In genomic region chr6:114283927-114284703, GRCm38 (mm10) we compare ENCODE assay signal across 12 mouse cellular contexts. TPM values are rescaled to one million over a fixed set of nuclear protein-coding genes. Genes with fewer than 3 reads are reported as not detected.
DNase-seq lines count a peak whose midpoint lies in the region; ATAC-seq and TF ChIP-seq lines count a peak whose summit lies in the region.
"Had no signal": no experiment of that assay in that cellular context is flagged by ENCODE, and none has a peak within 500 bp of the region (broad histone marks: within the 10 kb centered on the region; RNA-seq: fewer than 3 reads in every experiment).

No protein-coding gene starts in this region.

- H3K4me3 ChIP-seq in limb, embryonic 11.5 days (ENCODE audit: low read depth, low read length) = no peak overlapping the region
- H3K4me3 ChIP-seq in limb, embryonic 10.5 days = no peak overlapping the region
- peak overlapping the region; percentile 53 for H3K4me3 ChIP-seq in hindbrain, embryonic 10.5 days
- no peak overlapping the region for H3K4me3 ChIP-seq in thymus, adult 2 months (ENCODE audit: control insufficient read depth, insufficient read depth, low read length)
- H3K4me3 ChIP-seq: erythroblast, embryonic 14.5 days; limb, embryonic 13.5 days had no signal

- no peak overlapping the region for H3K4me2 ChIP-seq in limb, embryonic 11.5 days (ENCODE audit: low read depth, severe bottlenecking)
- H3K4me2 ChIP-seq: limb, embryonic 13.5 days had no signal

- no peak for TF ChIP-seq CTCF in thymus, adult 2 months (IDR thresholded peaks at IDR 0.05; ENCODE audit: borderline replicate concordance, control insufficient read depth, extremely low read depth, insufficient read depth, low read length, poor library complexity)

- H3K36me3 ChIP-seq in limb, embryonic 11.5 days (ENCODE audit: control insufficient read depth, insufficient read depth, low read length) = no peaks in the 10 kb centered on the region
- no peaks in the 10 kb centered on the region for H3K36me3 ChIP-seq in limb, embryonic 10.5 days
- H3K36me3 ChIP-seq in hindbrain, embryonic 10.5 days = no peaks in the 10 kb centered on the region
- no peaks in the 10 kb centered on the region for H3K36me3 ChIP-seq in thymus, adult 2 months (ENCODE audit: control insufficient read depth, insufficient read depth, low read length)
- H3K36me3 ChIP-seq: limb, embryonic 13.5 days had no signal

- H3K4me1 ChIP-seq in limb, embryonic 11.5 days (ENCODE audit: control insufficient read depth, insufficient read depth, low read length) = no peaks in the 10 kb centered on the region
- H3K4me1 ChIP-seq in limb, embryonic 10.5 days = peaks cover 10% of the 10 kb centered on the region
- peaks cover 36% of the 10 kb centered on the region for H3K4me1 ChIP-seq in hindbrain, embryonic 10.5 days (replicated peaks)
- no peaks in the 10 kb centered on the region for H3K4me1 ChIP-seq in thymus, adult 2 months (replicated peaks; ENCODE audit: control insufficient read depth, insufficient read depth, low read length)

- H3K27ac ChIP-seq in limb, embryonic 11.5 days (replicated peaks; ENCODE audit: low read depth, low read length) = no peak overlapping the region
- no peak overlapping the region for H3K27ac ChIP-seq in limb, embryonic 10.5 days
- H3K27ac ChIP-seq in hindbrain, embryonic 10.5 days = peak overlapping the region; percentile 77
- H3K27ac ChIP-seq in thymus, adult 2 months (ENCODE audit: control insufficient read depth, insufficient read depth, low read length) = no peak overlapping the region
- H3K27ac ChIP-seq: limb, embryonic 13.5 days; macrophage had no signal

- intact Hi-C loops in left cerebral cortex, postnatal 36 days (cut with DNase I) = loop anchor here (10.0 kb wide), 1 partner anchor 59 kb away; no protein-coding TSS in a partner anchor

- ATAC-seq in limb, embryonic 11.5 days (ENCODE audit: insufficient number of reproducible peaks, low FRiP score, low TSS enrichment, low read depth) = no peak

- 56% methylated on average over 10 of the region's 10 CpGs for WGBS in limb, embryonic 11.5 days
- 53% methylated on average over 10 of the region's 10 CpGs for WGBS in limb, embryonic 10.5 days
- 47% methylated on average over 10 of the region's 10 CpGs for WGBS in hindbrain, embryonic 10.5 days
- WGBS in thymus, adult 2 months = 61% methylated on average over 10 of the region's 10 CpGs

- no peak overlapping the region for H3K9ac ChIP-seq in limb, embryonic 11.5 days (ENCODE audit: low read length)
- H3K9ac ChIP-seq: limb, embryonic 13.5 days had no signal

- peak; percentile 27 for DNase-seq in limb, embryonic 11.5 days (ENCODE audit: low spot score)
- DNase-seq in limb, embryonic 10.5 days (ENCODE audit: low spot score) = no peak
- DNase-seq in hindbrain, embryonic 10.5 days (ENCODE audit: low spot score) = peak; percentile 36
- DNase-seq in left cerebral cortex, postnatal 36 days (ENCODE audit: low spot score in 2 of 2) = peak; percentile 45 to 49
- peak; percentile 35 for DNase-seq in right cerebral cortex, postnatal 4 days
- no peak for DNase-seq in thymus, adult 2 months
- DNase-seq in ovary, postnatal 10 days (ENCODE audit: low spot score) = no peak
- DNase-seq in Muller cell, postnatal 12 days (ENCODE audit: inconsistent ontology term) = no peak

- peaks cover 53% of the 10 kb centered on the region for H3K27me3 ChIP-seq in limb, embryonic 11.5 days (ENCODE audit: control insufficient read depth, insufficient read depth, low read length)
- H3K27me3 ChIP-seq in limb, embryonic 10.5 days (ENCODE audit: low read depth, poor library complexity, severe bottlenecking) = peaks cover 97% of the 10 kb centered on the region
- H3K27me3 ChIP-seq in hindbrain, embryonic 10.5 days (ENCODE audit: insufficient read depth, poor library complexity, severe bottlenecking) = peaks cover 89% of the 10 kb centered on the region
- H3K27me3 ChIP-seq in thymus, adult 2 months (ENCODE audit: control insufficient read depth, insufficient read depth, low read length) = no peaks in the 10 kb centered on the region; the same call in 1 of the 2 replicates

- TF ChIP-seq POLR2A in thymus, adult 2 months (IDR thresholded peaks at IDR 0.05; ENCODE audit: control insufficient read depth, extremely low read depth, insufficient read depth, low read length, poor library complexity) = no peak

- H3K9me3 ChIP-seq in limb, embryonic 11.5 days (ENCODE audit: control insufficient read depth, low read length) = no peaks in the 10 kb centered on the region
- H3K9me3 ChIP-seq in limb, embryonic 10.5 days (replicated peaks) = no peaks in the 10 kb centered on the region
- H3K9me3 ChIP-seq in hindbrain, embryonic 10.5 days = no peaks in the 10 kb centered on the region

RNA-seq across cellular contexts. Expression of gene Slc6a1, which starts 1.7 kb away (rescaled TPM):
- 0.03 TPM in 1 of 2 replicates, not detected in the other for polyA plus RNA-seq in limb, embryonic 11.5 days (2014; fragmentation: Nextera tagmentation; extraction: Ambion mirVana)
- polyA plus RNA-seq in limb, embryonic 10.5 days (2016; fragmentation: Nextera tagmentation; extraction: Ambion mirVana) = not detected in 2 replicates
- polyA plus RNA-seq in hindbrain, embryonic 10.5 days (2016; fragmentation: Nextera tagmentation; extraction: Ambion mirVana) = 3.7 and 15.2 TPM in 2 replicates
- total RNA-seq in left cerebral cortex, postnatal 36 days (2021) = 100 to 1,000 TPM; 289 to 308 TPM
- polyA plus RNA-seq in thymus, adult 2 months (2012; rRNA removed) = 0.24 and 0.26 TPM in 2 replicates
- total RNA-seq: hematopoietic stem cell, adult 5-6 weeks had no signal
- polyA plus RNA-seq: erythroblast, embryonic 14.5 days; macrophage had no signal

Comparison
In these comparisons a context has a peak if more than half of its experiments do, and no peak if none do; other contexts are left out.
1. DNase-seq: peak in limb, embryonic 11.5 days (single experiment), hindbrain, embryonic 10.5 days (single experiment), left cerebral cortex, postnatal 36 days (2 of 2) and right cerebral cortex, postnatal 4 days (single experiment); none in limb, embryonic 10.5 days (single experiment), thymus, adult 2 months (single experiment), ovary, postnatal 10 days (single experiment) and Muller cell, postnatal 12 days (single experiment).